Mouse (Mus musculus) layer of hippocampus, postnatal 10 days (tissue): Measurements from ENCODE around the gene Anxa1. TPM values are rescaled to one million over a fixed set of nuclear protein-coding genes. Genes with fewer than 3 reads are reported as not detected.

Experiments
- DNase-seq, 2 experiments: peaks; one replicate each; pipeline ENCODE4 v3.0.0; 2021; ENCODE audit warnings: low spot score in 2 of 2
- long read RNA-seq: library from polyadenylated mRNA; stranded (forward); transcript quantifications from one replicate; pipeline ENCODE4 v2.0.0, GENCODE M21; 2023
- total RNA-seq, 2 experiments: library from RNA; stranded (reverse); gene quantifications; 2 replicates each; pipeline ENCODE4 v1.2.3; 2021

Anxa1 gene
- 1 to 10 TPM; 1.8 to 2.2 TPM for total RNA-seq
- long read RNA-seq, partial matches to known transcripts = 0 of 4 reads
- long read RNA-seq, other reads (novel, unspliced or antisense) = 0 of 4 reads

DNA sequence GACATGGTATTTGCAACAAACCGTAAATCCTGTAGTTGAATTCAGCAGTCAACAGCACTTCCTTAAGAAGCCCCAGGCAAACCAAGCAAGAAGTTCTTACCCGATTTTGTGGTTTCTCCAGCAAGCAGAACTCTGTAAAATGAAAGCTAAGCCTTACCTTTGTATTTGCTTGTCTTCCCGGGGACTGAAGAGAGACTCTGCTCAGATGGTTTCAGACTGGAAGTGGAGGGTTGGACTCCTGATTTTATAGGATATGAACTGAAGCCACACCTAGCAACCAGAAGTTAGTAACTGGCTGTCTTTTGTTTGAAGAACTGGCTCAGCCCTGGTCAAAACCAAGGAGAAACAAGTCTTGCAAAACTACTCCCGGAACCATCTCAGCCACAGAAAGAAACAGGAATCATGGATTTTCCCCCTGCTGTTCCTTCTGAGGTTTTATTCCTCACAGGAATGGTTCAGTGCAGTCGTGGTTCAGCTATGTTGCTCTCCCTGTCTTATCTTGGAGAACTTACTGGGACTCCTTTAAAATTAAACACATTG lies at the start of gene Anxa1:
Gene Anxa1 (minus strand): TSS at position 490 of the 540 bp plus-strand sequence.
- no peak for DNase-seq

DNA sequence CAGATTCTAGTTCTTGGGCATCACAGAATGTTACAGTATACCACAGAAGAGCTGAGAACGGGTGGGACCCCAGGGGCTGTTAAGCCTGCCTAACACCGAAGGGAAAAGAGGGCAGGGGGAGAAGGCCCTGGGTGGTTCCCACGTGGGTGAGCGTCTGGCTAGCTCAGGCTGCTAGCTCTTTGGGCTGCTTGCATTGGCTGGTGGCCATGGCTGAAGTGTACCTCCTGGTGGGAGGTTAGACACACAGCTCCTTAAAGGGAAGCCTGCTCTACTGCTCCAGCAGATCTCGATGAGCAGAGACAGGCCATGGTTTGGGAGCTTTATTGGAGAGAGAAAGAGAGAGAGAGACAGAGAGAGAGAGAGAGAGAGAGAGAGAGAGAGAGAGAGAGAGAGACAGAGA lies 46.3 kb upstream of the Anxa1 start:
- no peak for DNase-seq

DNA sequence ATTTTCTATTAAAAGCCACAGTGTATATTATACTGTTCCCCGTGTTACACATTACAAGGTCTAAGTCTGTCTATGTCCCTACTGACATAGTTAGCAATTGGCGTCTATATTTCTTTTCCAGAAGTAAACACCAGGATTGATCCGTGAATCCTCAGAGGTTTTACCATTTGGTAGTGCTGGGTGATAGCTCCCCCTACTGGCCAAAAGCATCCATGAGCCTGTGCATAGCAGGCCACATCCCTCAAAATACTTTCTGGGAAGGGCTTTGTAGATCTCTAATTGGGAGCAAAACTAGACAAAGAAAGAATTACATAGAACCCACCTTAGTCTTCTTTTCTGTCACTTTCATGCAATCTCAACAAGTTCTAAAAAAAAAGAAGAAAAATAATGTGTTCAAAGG lies 43.8 kb upstream of the Anxa1 start:
- DNase-seq = peak; percentile 55 to 64

DNA sequence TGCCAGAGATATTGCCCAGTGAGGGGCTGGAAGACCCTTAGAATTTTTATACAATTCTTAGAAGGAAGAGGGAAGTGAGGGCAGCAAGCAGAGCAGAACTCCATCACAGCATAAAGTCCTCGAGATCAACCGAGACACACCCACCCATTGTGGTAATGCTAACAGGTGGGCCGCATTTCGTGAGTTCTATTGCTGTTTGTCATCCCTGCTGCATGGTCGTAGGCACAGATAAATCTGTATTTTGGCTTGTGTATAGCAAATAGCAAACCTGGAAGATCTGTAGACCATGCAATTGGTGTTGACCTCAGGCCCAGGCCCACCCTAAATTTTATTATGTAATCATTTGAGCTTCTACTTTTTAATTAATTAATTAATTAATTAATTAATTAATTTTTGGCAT lies 43.2 kb upstream of the Anxa1 start:
- no peak for DNase-seq

DNA sequence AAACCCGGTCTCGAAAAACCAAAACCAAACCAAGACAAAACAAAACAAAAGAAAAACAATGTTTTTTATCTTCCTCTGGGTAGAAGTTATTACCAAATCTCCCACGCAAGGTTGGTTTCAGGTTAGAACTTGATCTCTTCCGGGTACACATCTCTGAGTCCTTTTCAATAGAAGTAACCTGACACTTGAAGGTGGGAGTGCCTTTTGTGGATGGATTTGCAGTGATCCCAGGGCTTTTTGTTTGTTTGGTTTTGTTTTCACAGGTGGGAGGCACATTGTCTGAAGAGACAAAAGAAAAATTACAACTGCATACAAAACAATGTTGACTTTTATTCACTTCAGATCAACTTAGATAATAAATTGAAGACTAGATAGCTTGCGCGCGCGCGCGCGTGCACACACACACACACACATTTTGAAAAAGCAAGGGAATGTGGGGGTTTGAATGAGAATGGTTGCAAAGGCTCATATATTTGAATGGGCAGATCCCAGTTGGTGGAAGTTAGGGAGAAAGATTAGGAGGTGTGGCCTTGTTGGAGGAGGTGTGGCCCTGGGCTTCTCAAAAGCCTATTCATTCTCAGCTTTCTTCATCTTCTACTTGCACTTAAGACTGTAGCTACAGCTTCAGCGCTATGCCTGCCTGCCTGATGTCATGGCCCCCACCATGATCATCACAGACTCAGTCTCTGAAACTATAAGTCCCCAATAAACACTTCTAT lies 35.9 kb upstream of the Anxa1 start:
- no peak for DNase-seq

DNA sequence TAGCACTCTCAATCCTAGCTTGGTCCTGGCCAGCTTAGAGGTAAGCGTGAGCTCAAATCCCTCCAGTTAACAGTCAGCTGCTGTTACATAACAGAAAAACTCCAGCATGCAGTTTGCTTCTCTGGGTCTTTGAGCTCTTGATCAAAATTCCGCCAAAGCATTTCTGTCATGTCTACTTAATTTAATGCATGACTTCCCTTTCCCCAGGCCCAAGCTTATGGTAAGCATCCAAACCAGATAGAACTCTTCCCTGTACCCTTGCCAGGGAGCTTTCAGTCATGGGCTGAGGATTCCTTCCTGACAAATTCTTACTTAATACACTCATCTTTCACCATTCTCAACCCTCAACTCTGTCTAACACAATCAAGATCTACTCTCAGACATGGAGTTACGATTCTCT lies 20.5 kb upstream of the Anxa1 start:
- DNase-seq = no peak

DNA sequence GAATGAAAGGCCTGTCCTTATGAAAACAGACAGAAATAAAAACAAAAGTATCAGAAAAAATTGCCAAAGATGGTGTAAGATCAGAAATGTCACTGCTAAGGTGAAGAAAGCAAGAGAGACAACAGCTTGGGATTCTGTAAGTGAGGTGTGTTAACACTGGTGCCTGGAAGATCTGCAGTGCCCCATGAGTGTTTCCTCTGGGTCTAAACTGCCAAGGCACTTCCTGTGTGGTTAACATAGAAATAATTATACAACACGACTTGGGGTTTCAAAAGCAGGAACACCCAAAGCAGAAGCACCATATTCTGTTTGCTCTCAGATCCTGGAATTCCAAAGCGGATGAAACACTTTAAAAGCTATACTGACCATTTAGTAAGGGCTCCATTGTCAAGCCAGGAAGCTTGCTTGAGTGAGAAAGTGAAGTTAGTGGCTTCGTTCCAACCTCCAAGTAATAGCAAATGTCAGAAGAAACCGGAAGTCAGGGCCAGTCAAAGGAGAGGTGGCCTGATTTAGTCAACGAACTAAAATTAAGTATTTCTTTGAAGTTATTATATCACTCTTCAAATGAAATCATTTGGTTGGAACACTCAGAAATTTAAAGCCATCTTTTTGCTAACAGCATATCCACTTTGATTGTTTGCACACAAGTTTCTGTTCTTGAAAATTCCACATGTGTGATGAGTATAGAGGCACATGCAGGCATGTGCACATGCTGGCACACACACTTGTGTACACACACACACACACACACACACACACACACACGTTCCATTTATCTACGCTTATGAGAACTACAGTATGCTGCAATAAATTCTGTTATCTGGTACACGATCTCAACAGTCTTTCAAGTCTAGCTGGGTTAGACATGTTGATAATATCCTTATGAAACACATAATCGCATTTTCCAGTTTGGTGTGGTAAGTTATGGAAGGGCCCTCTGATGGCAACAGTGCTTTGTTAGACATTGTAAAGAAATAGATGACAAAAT lies 19.1 kb upstream of the Anxa1 start:
- DNase-seq = no peak

DNA sequence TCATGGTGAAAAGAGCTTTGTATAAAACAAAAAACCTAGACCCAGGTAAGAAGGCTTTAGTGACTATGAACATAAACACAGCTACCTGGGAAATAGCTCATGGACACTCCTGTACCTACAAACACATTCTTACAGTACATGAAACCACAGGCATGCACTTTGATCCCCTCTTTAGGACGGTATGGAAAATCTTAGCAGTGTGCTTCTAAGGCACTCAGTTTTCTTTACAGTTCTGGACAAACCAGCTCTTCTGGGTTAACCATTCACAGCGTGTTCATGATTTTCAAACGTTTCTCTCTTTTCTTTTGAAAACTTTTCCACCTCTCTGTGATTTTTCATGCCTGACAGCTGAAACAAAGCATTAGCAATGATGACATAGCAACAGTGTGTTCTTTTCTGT lies 15.7 kb upstream of the Anxa1 start:
- DNase-seq = no peak

DNA sequence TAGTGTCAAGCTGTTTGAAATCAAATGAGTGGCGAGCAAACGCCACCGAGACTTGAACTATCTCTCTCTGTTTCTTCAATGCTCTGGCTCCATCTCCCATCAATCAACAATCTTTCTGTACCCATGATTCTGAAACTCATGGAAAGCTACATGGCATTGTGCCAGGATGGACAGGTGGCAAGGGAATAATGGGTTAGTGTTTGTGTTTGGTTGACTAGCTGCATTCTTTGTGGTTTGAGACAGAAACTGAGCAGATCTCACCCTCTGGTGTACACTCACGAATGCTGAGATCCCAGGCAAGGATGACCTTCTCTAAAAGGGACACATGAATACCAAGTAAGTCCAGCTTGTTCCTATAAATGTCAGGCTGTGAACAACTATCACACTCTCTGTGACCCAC lies 14.3 kb upstream of the Anxa1 start:
- DNase-seq = peak in 1 of 2 experiments; percentile 13

DNA sequence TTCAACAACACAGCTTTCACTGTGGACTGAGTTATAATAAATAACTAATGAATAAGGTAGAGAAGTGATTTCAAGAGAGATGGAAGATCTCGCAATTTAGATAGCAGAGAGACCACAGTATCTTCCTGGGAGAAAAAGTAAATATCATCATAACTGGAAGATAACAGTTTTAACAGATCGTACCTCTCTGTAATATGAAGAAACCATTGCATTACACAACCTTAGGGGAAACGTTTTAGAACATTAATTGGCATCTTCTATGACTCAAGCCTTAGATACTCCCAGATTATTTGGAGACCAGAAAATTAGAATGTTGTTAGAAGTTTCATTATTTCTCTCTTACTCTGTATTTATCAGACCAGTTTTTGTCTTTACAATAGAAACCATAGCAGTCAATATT lies 13.0 kb upstream of the Anxa1 start:
- no peak for DNase-seq

DNA sequence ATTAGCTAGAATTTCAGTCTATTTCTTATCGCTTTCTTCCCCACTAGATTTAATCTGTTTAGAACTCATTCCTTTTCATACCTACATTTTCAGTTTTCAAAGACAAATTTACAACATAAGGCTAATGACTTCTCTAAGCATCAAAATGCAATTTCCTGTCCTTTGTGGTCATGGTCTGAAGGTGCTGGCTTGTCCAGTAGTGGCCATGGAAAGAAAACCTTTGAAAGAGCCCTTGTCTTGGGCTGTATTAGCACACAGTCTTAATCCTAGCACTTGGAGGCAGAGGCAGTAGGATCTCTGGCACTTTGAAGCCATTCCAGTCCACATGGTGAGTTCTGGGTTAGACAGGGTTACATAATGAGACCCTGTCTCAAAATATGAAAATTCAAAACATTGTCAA lies 12.5 kb upstream of the Anxa1 start:
- DNase-seq = no peak

DNA sequence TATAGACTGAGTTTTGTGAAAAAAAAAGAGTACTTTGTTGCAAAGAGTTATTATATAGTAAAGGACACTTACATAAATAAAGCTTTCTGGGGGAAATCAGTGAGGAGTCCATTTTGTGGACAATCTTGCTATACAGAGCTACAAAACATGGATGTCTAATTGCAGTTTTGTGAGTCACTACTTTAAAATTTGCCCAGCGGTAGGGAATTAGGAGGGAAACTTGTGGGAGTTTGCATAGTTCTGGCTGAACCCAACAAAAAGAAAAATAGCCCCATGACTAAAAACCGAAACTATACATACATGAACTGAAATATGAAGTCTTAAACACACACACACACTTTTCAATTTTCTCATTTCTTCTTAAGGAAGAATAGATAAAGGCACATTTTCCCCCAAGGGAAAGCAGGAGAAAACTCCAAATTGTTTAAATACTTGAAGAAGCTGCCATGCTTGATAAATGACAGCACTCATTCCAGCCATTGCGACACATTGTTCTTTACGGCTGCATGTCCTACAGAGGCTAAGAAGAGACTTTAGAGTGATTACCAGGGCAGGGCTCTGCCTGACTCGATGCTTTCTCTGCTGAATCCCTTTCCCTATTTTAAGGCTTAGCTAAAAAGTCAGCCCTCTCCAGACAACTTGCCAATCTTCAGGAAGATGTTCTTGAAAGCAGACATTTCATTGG lies 11.9 kb upstream of the Anxa1 start:
- no peak for DNase-seq

DNA sequence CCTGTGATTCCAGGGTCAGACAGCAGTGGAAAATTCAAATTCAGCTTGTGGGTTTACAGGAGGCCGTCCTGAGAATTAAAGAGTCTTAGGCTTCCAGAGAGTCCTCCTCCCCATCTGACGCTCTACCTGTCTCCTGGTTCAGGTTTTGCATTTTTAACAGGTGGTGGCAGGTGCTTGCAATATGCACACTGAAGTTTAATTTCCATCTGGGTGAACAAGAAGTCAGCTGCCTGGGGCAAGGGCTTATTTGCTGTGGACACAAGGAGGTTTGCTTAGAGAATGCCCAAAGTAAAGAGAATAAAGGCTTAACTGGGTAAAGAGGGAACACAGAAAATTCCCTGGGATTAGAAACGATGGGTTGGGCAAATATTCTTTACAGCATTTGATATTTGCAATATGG lies 11.2 kb upstream of the Anxa1 start:
- no peak for DNase-seq

DNA sequence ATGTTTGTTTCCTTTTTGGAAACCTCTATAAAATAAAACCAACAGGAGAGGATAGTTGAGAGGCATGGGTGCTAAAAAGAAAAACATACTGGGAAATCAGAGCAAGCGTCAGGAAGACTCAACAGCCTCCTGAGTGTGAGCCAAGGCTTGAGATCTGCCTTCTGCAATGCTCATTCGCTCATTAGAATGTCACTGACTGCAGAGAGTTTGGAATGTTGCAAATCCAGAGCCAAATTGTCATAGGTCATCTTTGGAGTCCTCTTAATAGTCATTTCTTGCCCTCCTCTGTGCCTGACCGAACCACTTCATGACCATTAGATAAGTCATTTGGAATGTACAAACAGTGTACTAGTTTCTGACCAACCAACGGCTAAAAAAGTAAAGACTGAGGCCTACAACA lies 8.4 kb upstream of the Anxa1 start:
- DNase-seq = no peak

DNA sequence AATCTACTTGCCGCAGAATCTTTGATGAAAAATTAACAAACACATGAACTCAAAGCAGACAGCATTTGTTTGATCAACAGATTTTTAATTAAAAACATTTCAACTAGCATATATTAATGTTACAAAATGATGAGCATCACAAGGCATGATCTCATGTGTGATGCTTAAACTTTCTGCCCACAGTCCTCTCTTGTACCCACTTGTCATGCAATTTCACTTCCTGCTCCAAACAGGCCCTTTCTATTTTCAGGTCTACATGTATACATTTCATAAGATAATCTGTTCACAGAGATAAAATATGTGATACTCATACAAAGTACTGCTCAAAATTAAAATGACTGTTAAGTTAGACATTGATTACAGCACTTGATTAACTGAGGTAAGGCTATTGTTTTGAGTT lies 6.3 kb upstream of the Anxa1 start:
- DNase-seq = no peak

DNA sequence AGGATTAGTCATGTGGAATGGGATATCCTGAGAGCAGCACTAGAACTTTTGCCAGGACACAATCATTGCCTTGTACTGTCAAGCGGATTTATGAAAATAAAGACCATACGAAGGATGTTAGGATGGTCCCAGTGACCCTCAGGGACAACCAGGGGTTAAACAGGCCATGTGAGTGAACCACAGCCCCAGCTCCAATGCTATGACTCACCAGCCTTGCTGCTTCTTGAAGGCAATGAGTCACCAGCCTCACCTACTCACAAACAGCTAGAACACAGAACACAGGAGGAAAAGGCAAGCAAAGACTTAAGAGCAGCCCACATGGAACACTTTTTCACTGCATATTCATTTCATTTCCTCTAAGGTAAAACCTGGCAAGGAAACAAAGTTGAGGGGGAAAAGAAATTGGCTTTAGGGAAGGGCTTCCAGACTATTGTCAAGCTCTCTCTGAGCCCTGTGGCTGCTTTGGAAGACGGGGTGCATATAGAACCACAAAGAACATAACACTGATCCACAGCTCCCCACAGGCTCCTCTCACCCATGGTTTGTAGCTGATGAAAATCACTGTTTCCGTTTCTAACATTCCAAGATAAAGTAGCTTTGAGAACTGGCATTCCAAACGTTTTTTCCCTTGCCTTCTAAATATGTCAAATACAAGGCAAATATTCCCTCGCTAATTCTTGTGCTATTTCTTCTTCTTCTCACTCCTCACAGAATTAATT lies 3.0 kb upstream of the Anxa1 start:
- no peak for DNase-seq

DNA sequence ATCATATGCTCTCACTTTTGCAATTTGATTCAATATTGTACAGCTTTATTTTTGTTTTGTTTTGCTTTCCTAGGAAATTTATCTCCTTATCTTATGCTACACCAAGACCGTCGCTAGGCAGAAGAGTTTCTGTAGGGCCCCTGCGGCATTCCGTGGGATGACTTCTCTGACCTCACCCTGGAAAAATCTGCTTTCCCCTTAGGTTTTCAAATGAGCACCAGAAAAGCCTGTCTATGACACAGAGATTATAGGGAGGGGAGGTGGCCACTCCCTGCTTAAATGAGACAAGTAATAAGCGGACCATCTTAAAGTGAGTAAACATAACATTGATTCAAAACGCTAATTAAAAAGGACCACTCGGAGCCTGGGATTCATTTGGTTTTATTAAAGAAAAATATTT lies 1.0 kb downstream of the Anxa1 start:
- no peak for DNase-seq

DNA sequence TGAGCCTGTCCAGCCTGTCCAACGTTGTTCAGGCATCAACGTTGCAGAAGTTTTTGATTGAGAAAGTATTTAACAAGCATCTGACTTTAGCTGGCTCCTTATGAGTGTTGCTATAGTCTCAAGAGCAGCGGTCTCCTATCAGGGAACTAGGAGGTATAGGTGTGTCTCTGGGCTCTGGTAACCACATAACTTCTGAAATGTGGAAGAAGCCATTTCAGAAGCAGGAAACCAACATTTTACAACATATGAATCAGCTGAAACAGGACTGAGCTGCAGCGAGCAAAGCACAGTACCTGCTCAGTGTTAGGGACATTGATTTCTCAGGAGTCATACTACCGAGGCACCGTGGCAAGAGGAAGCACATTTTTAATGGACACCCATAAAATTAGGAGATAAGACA lies 1.5 kb downstream of the Anxa1 start:
- DNase-seq = no peak

DNA sequence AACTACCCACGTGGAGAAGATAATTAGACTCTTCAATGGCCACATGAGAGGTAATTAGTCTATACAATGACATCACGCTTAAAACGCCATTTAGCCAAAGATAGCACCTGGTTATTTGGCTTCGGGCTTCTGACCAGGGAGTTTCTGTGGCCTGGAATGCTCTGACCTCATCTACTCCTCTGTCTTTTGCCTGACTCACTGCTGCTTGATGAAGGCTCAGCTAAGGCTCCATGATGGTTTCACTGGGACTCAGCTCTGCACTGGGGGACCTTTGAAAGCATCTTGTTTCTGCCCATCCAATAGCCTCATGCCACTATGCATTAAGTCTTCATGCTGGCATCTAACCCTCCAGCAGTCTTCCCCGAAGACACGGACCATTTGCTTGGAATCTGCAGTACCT lies 2.5 kb downstream of the Anxa1 start:
- DNase-seq = no peak

DNA sequence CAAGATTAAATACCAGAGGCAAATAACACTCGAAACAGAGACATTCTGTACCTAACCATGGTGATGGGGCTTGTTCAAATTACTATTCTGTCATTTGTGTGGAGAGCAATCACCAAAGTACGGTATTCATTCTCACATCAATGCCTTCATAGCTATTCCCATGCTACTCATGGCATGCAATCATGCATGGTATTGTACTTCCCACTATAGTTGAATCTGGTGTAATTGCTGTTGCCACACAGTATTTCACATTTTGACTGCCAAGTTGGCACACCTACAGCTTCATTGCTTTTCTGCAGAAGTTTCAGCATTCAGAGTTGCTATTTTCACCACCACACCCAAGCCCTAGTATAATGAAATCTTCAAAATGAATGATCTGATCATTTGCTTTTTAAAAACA lies 4.4 kb downstream of the Anxa1 start:
- no peak for DNase-seq

DNA sequence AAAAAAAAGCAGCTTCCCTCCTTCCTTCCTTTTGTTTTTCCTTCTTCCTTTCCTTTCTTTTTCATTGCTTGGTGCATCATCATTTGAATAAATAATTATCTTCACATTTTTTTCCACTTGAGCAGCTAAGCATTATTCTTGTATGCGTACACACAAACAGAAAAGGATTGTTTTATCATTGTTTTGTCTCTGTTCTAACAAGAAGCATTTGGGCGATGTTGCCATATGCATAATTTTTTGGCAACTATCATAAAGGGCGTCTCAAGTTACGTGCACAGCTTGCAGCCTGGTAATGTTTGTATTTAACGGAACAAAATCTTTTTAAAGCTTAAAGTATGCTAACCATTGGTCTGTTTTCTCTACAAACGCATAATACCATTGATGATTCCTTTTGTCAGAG lies 5.1 kb downstream of the Anxa1 start:
- no peak for DNase-seq
